Mouse (Mus musculus) embryonic facial prominence, embryonic 11.5 days (tissue): ENCODE measurements around the gene Clec4a2. TPM values are rescaled to one million over a fixed set of nuclear protein-coding genes. Genes with fewer than 3 reads are reported as not detected.
"Not testable (repeated sequence)": the region's sequence is repeated elsewhere in the genome, so short reads cannot be mapped to it uniquely, and the experiment has no call there.

ENCODE experiments used
- ATAC-seq: fragments of 200-750 bp; cut with Nextera tagmentation; replicated peaks from 2 replicates; pipeline ENCODE4 v1.8.0; 2017; ENCODE audit warnings: low read depth; ENCODE audit not compliant: insufficient number of reproducible peaks, low FRiP score, low TSS enrichment
- DNase-seq: peaks from one replicate; pipeline ENCODE4 v3.0.0-alpha.2; 2015; ENCODE audit warnings: low spot score
- H3K27ac ChIP-seq: fragments of 300-500 bp; sonication (generic); replicated peaks from 2 replicates; pipeline ENCODE4 v1.5.1; 2014; ENCODE audit warnings: mild to moderate bottlenecking, low read depth, low read length, control low read depth
- H3K27me3 ChIP-seq: fragments of 300-500 bp; sonication (generic); 2 replicates; pipeline ENCODE4 v1.6.1; 2014; ENCODE audit warnings: mild to moderate bottlenecking, low read length, moderate library complexity, mixed read lengths; ENCODE audit not compliant: control insufficient read depth, insufficient read depth
- H3K36me3 ChIP-seq: fragments of 300-500 bp; sonication (generic); replicated peaks from 2 replicates; pipeline ENCODE4 v1.6.1; 2014; ENCODE audit warnings: low read depth, mild to moderate bottlenecking, low read length, moderate library complexity, mixed read lengths; ENCODE audit not compliant: control insufficient read depth, insufficient read depth
- H3K4me1 ChIP-seq: fragments of 300-500 bp; sonication (generic); 2 replicates; pipeline ENCODE4 v1.6.1; 2014; ENCODE audit warnings: low read length, mixed read lengths; ENCODE audit not compliant: control insufficient read depth, insufficient read depth
- H3K4me2 ChIP-seq: fragments of 300-500 bp; sonication (generic); 2 replicates; pipeline ENCODE4 v1.6.1; 2014; ENCODE audit warnings: low read depth, mild to moderate bottlenecking, control low read depth, low read length, moderate library complexity
- H3K4me3 ChIP-seq: fragments of 300-500 bp; sonication (generic); 2 replicates; pipeline ENCODE4 v1.5.1; 2014; ENCODE audit warnings: low read depth, low read length, control low read depth
- H3K9ac ChIP-seq: fragments of 300-500 bp; sonication (generic); replicated peaks from 2 replicates; pipeline ENCODE4 v1.6.1; 2014; ENCODE audit warnings: mild to moderate bottlenecking, control low read depth, low read length
- H3K9me3 ChIP-seq: fragments of 300-500 bp; sonication (generic); replicated peaks from 2 replicates; pipeline ENCODE4 v1.6.1; 2016; ENCODE audit warnings: mild to moderate bottlenecking, low read length, inconsistent platforms, mixed read lengths; ENCODE audit not compliant: control insufficient read depth
- WGBS: fragments of 180-500 bp; shearing (Covaris S2); extraction: QIAGEN DNeasy Blood & Tissue Kit; methylation state at CpG from one replicate; pipeline ENCODE4 v1.1.7; 2014; 5-methylcytosine and 5-hydroxymethylcytosine counted together
- polyA plus RNA-seq: library from polyadenylated mRNA; unstranded; fragments of >200 nt; fragmentation: Nextera tagmentation; extraction: Ambion mirVana; gene quantifications from 2 replicates; pipeline ENCODE4 v1.2.1, GENCODE M21; 2014

Clec4a2 gene
- polyA plus RNA-seq: 1.1 and 2.0 TPM in 2 replicates

GRCm38 (mm10) chr6:123106128-123106527 is at the start of gene Clec4a2:
Clec4a2 (plus strand) TSS chr6:123106428.
- not testable (repeated sequence) for H3K4me2 ChIP-seq, H3K27ac ChIP-seq, H3K36me3 ChIP-seq, H3K4me3 ChIP-seq, H3K9ac ChIP-seq, H3K9me3 ChIP-seq, ATAC-seq, H3K27me3 ChIP-seq, H3K4me1 ChIP-seq, DNase-seq
- 54% methylated on average over 1 of the region's 1 CpGs for WGBS

- ATAC-seq: no peak
- 90% methylated on average over 4 of the region's 4 CpGs for WGBS
- H3K9me3 ChIP-seq: no peaks in the 10 kb centered on the region
- H3K9ac ChIP-seq: no peak overlapping the region
- H3K4me1 ChIP-seq: no peaks in the 10 kb centered on the region
- no peaks in the 10 kb centered on the region for H3K36me3 ChIP-seq
- H3K27ac ChIP-seq: no peak overlapping the region
- DNase-seq: no peak
- H3K4me2 ChIP-seq: no peak overlapping the region
- no peak overlapping the region for H3K4me3 ChIP-seq
- H3K27me3 ChIP-seq: no peaks in the 10 kb centered on the region
Measured at GRCm38 (mm10) chr6:123095125-123095843, 10.9 kb upstream of the Clec4a2 start.

- Histone ChIP-seq H3K4me2 (no peak overlapping the region), H3K9me3 (no peaks in the 10 kb centered on the region; the same call in 1 of the 2 replicates), H3K9ac (no peak overlapping the region), H3K27me3 (no peaks in the 10 kb centered on the region), H3K4me3 (no peak overlapping the region), H3K4me1 (no peaks in the 10 kb centered on the region), H3K36me3 (no peaks in the 10 kb centered on the region), H3K27ac (no peak overlapping the region)
- DNase-seq (no peak), ATAC-seq (no peak)
- 74% methylated on average over 3 of the region's 3 CpGs for WGBS
Measured at GRCm38 (mm10) chr6:123123195-123123594, 17.0 kb downstream of the Clec4a2 start.

- no peaks in the 10 kb centered on the region for H3K4me1 ChIP-seq
- 70% methylated on average over 1 of the region's 1 CpGs for WGBS
Measured at GRCm38 (mm10) chr6:123127173-123127572, 20.9 kb downstream of the Clec4a2 start.

GRCm38 (mm10) chr6:123137766-123138526 is 31.7 kb downstream of the Clec4a2 start:
- H3K9ac ChIP-seq, H3K4me2 ChIP-seq, H3K4me1 ChIP-seq, H3K36me3 ChIP-seq, ATAC-seq, H3K27ac ChIP-seq, H3K9me3 ChIP-seq, DNase-seq, H3K27me3 ChIP-seq, H3K4me3 ChIP-seq: not testable (repeated sequence)
- WGBS: 68% methylated on average over 29 of the region's 29 CpGs

More at GRCm38 (mm10) chr6:123127173-123127572, 20.9 kb downstream of the Clec4a2 start:
- ATAC-seq: no peak
- no peak overlapping the region for H3K9ac ChIP-seq
- no peak overlapping the region for H3K4me3 ChIP-seq
- H3K36me3 ChIP-seq: no peaks in the 10 kb centered on the region
- no peak for DNase-seq
- no peaks in the 10 kb centered on the region for H3K27me3 ChIP-seq
- no peaks in the 10 kb centered on the region for H3K9me3 ChIP-seq
- H3K27ac ChIP-seq: no peak overlapping the region
- H3K4me2 ChIP-seq: no peak overlapping the region

- Histone ChIP-seq H3K9ac (no peak overlapping the region), H3K27me3 (no peaks in the 10 kb centered on the region), H3K36me3 (no peaks in the 10 kb centered on the region), H3K4me2 (no peak overlapping the region), H3K4me3 (no peak overlapping the region), H3K9me3 (no peaks in the 10 kb centered on the region), H3K4me1 (no peaks in the 10 kb centered on the region), H3K27ac (no peak overlapping the region)
- DNase-seq: no peak
- WGBS: 55% methylated on average over 1 of the region's 1 CpGs
- ATAC-seq: no peak
Measured at GRCm38 (mm10) chr6:123170106-123170505, 63.9 kb downstream of the Clec4a2 start.

GRCm38 (mm10) chr6:123171040-123171439 is 64.8 kb downstream of the Clec4a2 start:
- H3K4me2 ChIP-seq: no peak overlapping the region
- ATAC-seq (no peak), DNase-seq (no peak)
- H3K27me3 ChIP-seq: no peaks in the 10 kb centered on the region
- H3K36me3 ChIP-seq: no peaks in the 10 kb centered on the region
- no peak overlapping the region for H3K9ac ChIP-seq
- H3K4me3 ChIP-seq: no peak overlapping the region
- no peak overlapping the region for H3K27ac ChIP-seq
- no peaks in the 10 kb centered on the region for H3K4me1 ChIP-seq
- no peaks in the 10 kb centered on the region for H3K9me3 ChIP-seq

GRCm38 (mm10) chr6:123172593-123172992 is 66.4 kb downstream of the Clec4a2 start, which contains the start of gene Clec4b2:
Clec4b2 (plus strand) TSS chr6:123172893.
- WGBS: 86% methylated on average over 4 of the region's 4 CpGs
- Histone ChIP-seq H3K9ac (no peak within 1 kb of the TSS), H3K4me2 (no peak within 1 kb of the TSS), H3K4me3 (no peak within 1 kb of the TSS), H3K27me3 (no peaks in the 10 kb centered on the region), H3K36me3 (no peaks in the 10 kb centered on the region), H3K27ac (no peak within 1 kb of the TSS), H3K9me3 (no peaks in the 10 kb centered on the region), H3K4me1 (no peaks in the 10 kb centered on the region)
- DNase-seq (no peak), ATAC-seq (no peak)
